Mouse (Mus musculus): ENCODE results near the gene Troap. TPM values are rescaled to one million over a fixed set of nuclear protein-coding genes. Genes with fewer than 3 reads are reported as not detected.

Troap gene
- polyA plus RNA-seq, 2 experiments: 22.1 to 41.5 TPM

GRCm38 (mm10) chr15:99055040-99055439 lies 19.3 kb upstream of the Troap start, which contains the start of gene Prph:
TSS of gene Prph (plus strand) at chr15:99055174.
- DNase-seq (ENCODE audit: low spot score): no peak
- H3K36me3 ChIP-seq (ENCODE audit: control insufficient read depth, insufficient read depth, low read length): no peaks in the 10 kb centered on the region
- H3K9ac ChIP-seq (ENCODE audit: low read depth, low read length, severe bottlenecking): peak within 1 kb of the TSS; percentile 21; the same call in 1 of the 2 replicates
- no peak for TF ChIP-seq POLR2A (IDR thresholded peaks at IDR 0.05; ENCODE audit: borderline replicate concordance, extremely low read depth, insufficient read depth, insufficient read length)
- peaks cover 66% of the 10 kb centered on the region for H3K27me3 ChIP-seq (ENCODE audit: control insufficient read depth, insufficient read depth, low read length)
- H3K4me1 ChIP-seq (ENCODE audit: control insufficient read depth, insufficient read depth, low read length): peaks cover 19% of the 10 kb centered on the region
- no peak within 1 kb of the TSS for H3K27ac ChIP-seq (replicated peaks; ENCODE audit: low read depth, low read length)
- H3K9me3 ChIP-seq (ENCODE audit: control insufficient read depth, low read length): no peaks in the 10 kb centered on the region
- WGBS: 2% methylated on average over 20 of the region's 30 CpGs
- H3K4me3 ChIP-seq (replicated peaks; ENCODE audit: low read length): peak within 1 kb of the TSS; percentile 39
- ATAC-seq (ENCODE audit: low FRiP score, low read depth): no peak
- peak within 1 kb of the TSS; percentile 75 for H3K4me2 ChIP-seq (replicated peaks; ENCODE audit: low read depth, low read length, severe bottlenecking)

GRCm38 (mm10) chr15:99055511-99055961 lies 18.8 kb upstream of the Troap start:
- Histone ChIP-seq H3K4me2 (replicated peaks; ENCODE audit: low read depth, low read length, severe bottlenecking) (peak overlapping the region; percentile 75), H3K9ac (ENCODE audit: low read depth, low read length, severe bottlenecking) (peak overlapping the region; percentile 21; the same call in 1 of the 2 replicates), H3K9me3 (ENCODE audit: control insufficient read depth, low read length) (no peaks in the 10 kb centered on the region), H3K27me3 (ENCODE audit: control insufficient read depth, insufficient read depth, low read length) (peaks cover 66% of the 10 kb centered on the region), H3K27ac (replicated peaks; ENCODE audit: low read depth, low read length) (no peak overlapping the region), H3K36me3 (ENCODE audit: control insufficient read depth, insufficient read depth, low read length) (no peaks in the 10 kb centered on the region), H3K4me3 (replicated peaks; ENCODE audit: low read length) (peak overlapping the region; percentile 39), H3K4me1 (ENCODE audit: control insufficient read depth, insufficient read depth, low read length) (peaks cover 16% of the 10 kb centered on the region)
- 0% methylated on average over 20 of the region's 37 CpGs for WGBS
- peak; percentile 17; the same call in 1 of the 2 replicates for ATAC-seq (ENCODE audit: low FRiP score, low read depth)
- no peak for DNase-seq (ENCODE audit: low spot score)
- no peak for TF ChIP-seq POLR2A (IDR thresholded peaks at IDR 0.05; ENCODE audit: borderline replicate concordance, extremely low read depth, insufficient read depth, insufficient read length)

GRCm38 (mm10) chr15:99056332-99056731 lies 18.0 kb upstream of the Troap start:
- peaks cover 15% of the 10 kb centered on the region for H3K4me1 ChIP-seq (ENCODE audit: control insufficient read depth, insufficient read depth, low read length)
- peak overlapping the region; percentile 39 for H3K4me3 ChIP-seq (replicated peaks; ENCODE audit: low read length)
- TF ChIP-seq POLR2A (IDR thresholded peaks at IDR 0.05; ENCODE audit: borderline replicate concordance, extremely low read depth, insufficient read depth, insufficient read length): no peak
- WGBS: 4% methylated on average over 14 of the region's 14 CpGs
- peaks cover 66% of the 10 kb centered on the region for H3K27me3 ChIP-seq (ENCODE audit: control insufficient read depth, insufficient read depth, low read length)
- peak overlapping the region; percentile 75; the same call in 1 of the 2 replicates for H3K4me2 ChIP-seq (replicated peaks; ENCODE audit: low read depth, low read length, severe bottlenecking)
- no peak overlapping the region for H3K9ac ChIP-seq (ENCODE audit: low read depth, low read length, severe bottlenecking)
- H3K9me3 ChIP-seq (ENCODE audit: control insufficient read depth, low read length): no peaks in the 10 kb centered on the region
- no peaks in the 10 kb centered on the region for H3K36me3 ChIP-seq (ENCODE audit: control insufficient read depth, insufficient read depth, low read length)
- DNase-seq (ENCODE audit: low spot score) (no peak), ATAC-seq (ENCODE audit: low FRiP score, low read depth) (no peak)
- no peak overlapping the region for H3K27ac ChIP-seq (replicated peaks; ENCODE audit: low read depth, low read length)

- WGBS: 70% methylated on average over 12 of the region's 12 CpGs
- DNase-seq (ENCODE audit: low spot score) (no peak), ATAC-seq (ENCODE audit: low FRiP score, low read depth) (no peak)
- Histone ChIP-seq H3K9ac (ENCODE audit: low read depth, low read length, severe bottlenecking) (no peak overlapping the region), H3K4me1 (ENCODE audit: control insufficient read depth, insufficient read depth, low read length) (no peaks in the 10 kb centered on the region), H3K4me2 (replicated peaks; ENCODE audit: low read depth, low read length, severe bottlenecking) (no peak overlapping the region), H3K4me3 (replicated peaks; ENCODE audit: low read length) (no peak overlapping the region), H3K27me3 (ENCODE audit: control insufficient read depth, insufficient read depth, low read length) (no peaks in the 10 kb centered on the region), H3K9me3 (ENCODE audit: control insufficient read depth, low read length) (no peaks in the 10 kb centered on the region), H3K36me3 (ENCODE audit: control insufficient read depth, insufficient read depth, low read length) (no peaks in the 10 kb centered on the region), H3K27ac (replicated peaks; ENCODE audit: low read depth, low read length) (no peak overlapping the region)
- TF ChIP-seq POLR2A (IDR thresholded peaks at IDR 0.05; ENCODE audit: borderline replicate concordance, extremely low read depth, insufficient read depth, insufficient read length): no peak
These were observed 8.7 kb upstream of the Troap start for GRCm38 (mm10) chr15:99065557-99066165.

- ATAC-seq (ENCODE audit: low FRiP score, low read depth) (no peak), DNase-seq (ENCODE audit: low spot score) (no peak)
These were observed 2.4 kb upstream of the Troap start for GRCm38 (mm10) chr15:99071988-99072387.

More at GRCm38 (mm10) chr15:99071988-99072387, 2.4 kb upstream of the Troap start:
- Histone ChIP-seq H3K36me3 (ENCODE audit: control insufficient read depth, insufficient read depth, low read length) (0 out of 2 replicates have a peak, but pooled peaks cover under 1% of the 10 kb centered on the region), H3K9me3 (ENCODE audit: control insufficient read depth, low read length) (no peaks in the 10 kb centered on the region), H3K4me2 (replicated peaks; ENCODE audit: low read depth, low read length, severe bottlenecking) (no peak overlapping the region), H3K27ac (replicated peaks; ENCODE audit: low read depth, low read length) (no peak overlapping the region), H3K9ac (ENCODE audit: low read depth, low read length, severe bottlenecking) (no peak overlapping the region), H3K4me1 (ENCODE audit: control insufficient read depth, insufficient read depth, low read length) (peaks cover 13% of the 10 kb centered on the region), H3K27me3 (ENCODE audit: control insufficient read depth, insufficient read depth, low read length) (no peaks in the 10 kb centered on the region), H3K4me3 (replicated peaks; ENCODE audit: low read length) (no peak overlapping the region)
- no peak for TF ChIP-seq POLR2A (IDR thresholded peaks at IDR 0.05; ENCODE audit: borderline replicate concordance, extremely low read depth, insufficient read depth, insufficient read length)
- WGBS: 91% methylated on average over 1 of the region's 1 CpGs
